Mouse (Mus musculus): ENCODE measurements around the gene Zfp605. TPM values are rescaled to one million over a fixed set of nuclear protein-coding genes. Genes with fewer than 3 reads are reported as not detected.
"Not testable (repeated sequence)": the region's sequence is repeated elsewhere in the genome, so short reads cannot be mapped to it uniquely, and the experiment has no call there.

The Zfp605 gene
- polyA plus RNA-seq, 1 experiment from 2014 or later, result 14.6 TPM

- Histone ChIP-seq H3K9me3 (ENCODE audit: control insufficient read depth, low read length) (no peaks in the 10 kb centered on the region), H3K27me3 (ENCODE audit: control insufficient read depth, insufficient read depth, low read length) (no peaks in the 10 kb centered on the region), H3K36me3 (replicated peaks; ENCODE audit: control insufficient read depth, insufficient read depth) (peaks cover 35% of the 10 kb centered on the region), H3K4me2 (replicated peaks) (peak overlapping the region; percentile 87), H3K27ac (no peak overlapping the region), H3K4me1 (replicated peaks; ENCODE audit: control insufficient read depth, insufficient read depth, low read length) (peaks cover 29% of the 10 kb centered on the region), H3K9ac (peak overlapping the region; percentile 80; the same call in 1 of the 2 replicates), H3K4me3 (replicated peaks; ENCODE audit: low read length) (peak overlapping the region; percentile 80)
- DNase-seq (ENCODE audit: low spot score), result no peak
- no peak for ATAC-seq (ENCODE audit: low FRiP score)
- WGBS, result 95% methylated on average over 26 of the region's 26 CpGs
Observed at GRCm38 (mm10) chr5:110106140-110106871, 3.6 kb upstream of the Zfp605 start.

GRCm38 (mm10) chr5:110106901-110107564 is 2.9 kb upstream of the Zfp605 start:
- Histone ChIP-seq H3K9ac (peak overlapping the region; percentile 80), H3K36me3 (replicated peaks; ENCODE audit: control insufficient read depth, insufficient read depth) (peaks cover 40% of the 10 kb centered on the region), H3K27me3 (ENCODE audit: control insufficient read depth, insufficient read depth, low read length) (no peaks in the 10 kb centered on the region), H3K4me1 (replicated peaks; ENCODE audit: control insufficient read depth, insufficient read depth, low read length) (peaks cover 21% of the 10 kb centered on the region), H3K4me2 (replicated peaks) (peak overlapping the region; percentile 87), H3K9me3 (ENCODE audit: control insufficient read depth, low read length) (no peaks in the 10 kb centered on the region), H3K27ac (peak overlapping the region; percentile 97), H3K4me3 (replicated peaks; ENCODE audit: low read length) (peak overlapping the region; percentile 80)
- no peak for DNase-seq (ENCODE audit: low spot score)
- 15% methylated on average over 39 of the region's 41 CpGs for WGBS
- ATAC-seq (ENCODE audit: low FRiP score), result peak; percentile 12

GRCm38 (mm10) chr5:110107581-110108304 is 2.1 kb upstream of the Zfp605 start, which contains the start of gene Gtpbp6:
Gtpbp6 (minus strand) TSS chr5:110108197.
- H3K27me3 ChIP-seq (ENCODE audit: control insufficient read depth, insufficient read depth, low read length), result no peaks in the 10 kb centered on the region
- DNase-seq (ENCODE audit: low spot score) (peak; percentile 94), ATAC-seq (ENCODE audit: low FRiP score) (peak; percentile 84)
- H3K9ac ChIP-seq, result peak within 1 kb of the TSS; percentile 80
- H3K36me3 ChIP-seq (replicated peaks; ENCODE audit: control insufficient read depth, insufficient read depth), result peaks cover 41% of the 10 kb centered on the region
- peak within 1 kb of the TSS; percentile 87 for H3K4me2 ChIP-seq (replicated peaks)
- no peaks in the 10 kb centered on the region for H3K9me3 ChIP-seq (ENCODE audit: control insufficient read depth, low read length)
- H3K27ac ChIP-seq, result peak within 1 kb of the TSS; percentile 97
- peak within 1 kb of the TSS; percentile 80 for H3K4me3 ChIP-seq (replicated peaks; ENCODE audit: low read length)
- WGBS, result under 1% methylated on average over 71 of the region's 71 CpGs
- H3K4me1 ChIP-seq (replicated peaks; ENCODE audit: control insufficient read depth, insufficient read depth, low read length), result peaks cover 17% of the 10 kb centered on the region

GRCm38 (mm10) chr5:110108305-110108628 is 1.6 kb upstream of the Zfp605 start:
- ATAC-seq (ENCODE audit: low FRiP score) (no peak), DNase-seq (ENCODE audit: low spot score) (no peak)
- peak overlapping the region; percentile 97; the same call in 1 of the 2 replicates for H3K27ac ChIP-seq
- WGBS, result 0% methylated on average over 7 of the region's 7 CpGs
- H3K9me3 ChIP-seq (ENCODE audit: control insufficient read depth, low read length), result no peaks in the 10 kb centered on the region
- no peak overlapping the region for H3K9ac ChIP-seq
- no peaks in the 10 kb centered on the region for H3K27me3 ChIP-seq (ENCODE audit: control insufficient read depth, insufficient read depth, low read length)
- peaks cover 17% of the 10 kb centered on the region for H3K4me1 ChIP-seq (replicated peaks; ENCODE audit: control insufficient read depth, insufficient read depth, low read length)
- H3K36me3 ChIP-seq (replicated peaks; ENCODE audit: control insufficient read depth, insufficient read depth), result peaks cover 41% of the 10 kb centered on the region
- peak overlapping the region; percentile 80 for H3K4me3 ChIP-seq (replicated peaks; ENCODE audit: low read length)
- H3K4me2 ChIP-seq (replicated peaks), result peak overlapping the region; percentile 87

GRCm38 (mm10) chr5:110122380-110122779 is 12.5 kb downstream of the Zfp605 start:
- not testable (repeated sequence) for ATAC-seq (ENCODE audit: low FRiP score); H3K27me3 ChIP-seq (ENCODE audit: control insufficient read depth, insufficient read depth, low read length); DNase-seq (ENCODE audit: low spot score); H3K9ac ChIP-seq; H3K4me2 ChIP-seq (replicated peaks); H3K4me3 ChIP-seq (replicated peaks; ENCODE audit: low read length); H3K27ac ChIP-seq; H3K9me3 ChIP-seq (ENCODE audit: control insufficient read depth, low read length); H3K4me1 ChIP-seq (replicated peaks; ENCODE audit: control insufficient read depth, insufficient read depth, low read length)
- H3K36me3 ChIP-seq (replicated peaks; ENCODE audit: control insufficient read depth, insufficient read depth), result peaks cover 76% of the 10 kb centered on the region
- 90% methylated on average over 3 of the region's 3 CpGs for WGBS

GRCm38 (mm10) chr5:110135293-110136086 is 25.6 kb downstream of the Zfp605 start, which contains the start of gene Chfr:
Chfr (plus strand) TSS chr5:110135842.
- ATAC-seq (ENCODE audit: low FRiP score) (peak; percentile 100), DNase-seq (ENCODE audit: low spot score) (peak; percentile 97)
- H3K9ac ChIP-seq, result peak within 1 kb of the TSS; percentile 89
- peak within 1 kb of the TSS; percentile 87 for H3K4me3 ChIP-seq (replicated peaks; ENCODE audit: low read length)
- no peaks in the 10 kb centered on the region for H3K27me3 ChIP-seq (ENCODE audit: control insufficient read depth, insufficient read depth, low read length)
- peak within 1 kb of the TSS; percentile 86 for H3K4me2 ChIP-seq (replicated peaks)
- peak within 1 kb of the TSS; percentile 79 for H3K27ac ChIP-seq
- 4% methylated on average over 46 of the region's 46 CpGs for WGBS
- H3K36me3 ChIP-seq (replicated peaks; ENCODE audit: control insufficient read depth, insufficient read depth), result peaks cover 21% of the 10 kb centered on the region
- H3K4me1 ChIP-seq (replicated peaks; ENCODE audit: control insufficient read depth, insufficient read depth, low read length), result peaks cover 10% of the 10 kb centered on the region
- H3K9me3 ChIP-seq (ENCODE audit: control insufficient read depth, low read length), result peaks cover 3% of the 10 kb centered on the region

- WGBS, result 6% methylated on average over 18 of the region's 18 CpGs
- Histone ChIP-seq H3K36me3 (replicated peaks; ENCODE audit: control insufficient read depth, insufficient read depth) (peaks cover 22% of the 10 kb centered on the region), H3K9ac (peak overlapping the region; percentile 89), H3K27ac (peak overlapping the region; percentile 79), H3K27me3 (ENCODE audit: control insufficient read depth, insufficient read depth, low read length) (no peaks in the 10 kb centered on the region), H3K9me3 (ENCODE audit: control insufficient read depth, low read length) (no peaks in the 10 kb centered on the region), H3K4me1 (replicated peaks; ENCODE audit: control insufficient read depth, insufficient read depth, low read length) (peaks cover 10% of the 10 kb centered on the region), H3K4me3 (replicated peaks; ENCODE audit: low read length) (peak overlapping the region; percentile 87), H3K4me2 (replicated peaks) (peak overlapping the region; percentile 86)
- ATAC-seq (ENCODE audit: low FRiP score) (peak; percentile 15; the same call in 1 of the 2 replicates), DNase-seq (ENCODE audit: low spot score) (no peak)
Observed at GRCm38 (mm10) chr5:110136087-110136464, 26.2 kb downstream of the Zfp605 start.

- Histone ChIP-seq H3K4me3 (replicated peaks; ENCODE audit: low read length) (no peak overlapping the region), H3K36me3 (replicated peaks; ENCODE audit: control insufficient read depth, insufficient read depth) (peaks cover 39% of the 10 kb centered on the region), H3K27ac (no peak overlapping the region), H3K9ac (no peak overlapping the region), H3K4me1 (replicated peaks; ENCODE audit: control insufficient read depth, insufficient read depth, low read length) (peaks cover 10% of the 10 kb centered on the region), H3K27me3 (ENCODE audit: control insufficient read depth, insufficient read depth, low read length) (no peaks in the 10 kb centered on the region), H3K9me3 (ENCODE audit: control insufficient read depth, low read length) (no peaks in the 10 kb centered on the region), H3K4me2 (replicated peaks) (no peak overlapping the region)
- no peak for DNase-seq (ENCODE audit: low spot score)
- ATAC-seq (ENCODE audit: low FRiP score), result no peak
- 100% methylated on average over 3 of the region's 3 CpGs for WGBS
Observed at GRCm38 (mm10) chr5:110137816-110138215, 27.9 kb downstream of the Zfp605 start.

Data from hindbrain, embryonic 14.5 days (tissue).